In genomic region chr1:97729339-97729738, GRCm38 (mm10) we compare ENCODE assay signal across 31 mouse cellular contexts. TPM values are rescaled to one million over a fixed set of nuclear protein-coding genes. Genes with fewer than 3 reads are reported as not detected.
DNase-seq lines count a peak whose midpoint lies in the region; ATAC-seq and TF ChIP-seq lines count a peak whose summit lies in the region.
"Had no signal": no experiment of that assay in that cellular context is flagged by ENCODE, and none has a peak within 500 bp of the region (broad histone marks: within the 10 kb centered on the region; RNA-seq: fewer than 3 reads in every experiment).

No protein-coding gene starts in this region.

- DNase-seq in MEL (ENCODE audit: low read depth, low spot score): peak; percentile 75
- DNase-seq in kidney, postnatal 14 days: no peak
- DNase-seq in left cerebral cortex, adult 11 months (ENCODE audit: low spot score): no peak
- no peak for DNase-seq in yolk sac, embryonic 10.5 days (ENCODE audit: low spot score)
- no peak for DNase-seq in layer of hippocampus, postnatal 36 days
- DNase-seq: adrenal gland, adult 8-10 months; adrenal gland, postnatal 14 days; adrenal gland, postnatal 36 days; B cell, adult 2 months; cerebellum, adult 11 months; cerebellum, adult 18-20 months; cerebellum, adult 8-10 months; cerebellum, adult 9-11 months; cerebellum, postnatal 14 days; cerebellum, postnatal 36 days; embryo, embryonic 11 days had no signal

- no peak overlapping the region for H3K9ac ChIP-seq in MEL (ENCODE audit: control insufficient read depth, low read depth, low read length, poor library complexity, severe bottlenecking)
- H3K9ac ChIP-seq: embryonic facial prominence, embryonic 13.5 days; embryonic facial prominence, embryonic 15.5 days; forebrain, embryonic 12.5 days had no signal

- peak; percentile 14 for ATAC-seq in granulocyte monocyte progenitor cell, adult 5-6 weeks (replicated peaks; ENCODE audit: poor library complexity, severe bottlenecking)
- ATAC-seq in megakaryocyte-erythroid progenitor cell, adult 5-6 weeks (replicated peaks; ENCODE audit: low FRiP score, low TSS enrichment, poor library complexity, severe bottlenecking): peak; percentile 60; the same call in 1 of the 2 replicates
- ATAC-seq: activated CD4-positive, CD25-positive, alpha-beta regulatory T cell, adult 4 months; CD4-positive, CD25-positive, alpha-beta regulatory T cell, adult 4 months; forebrain, embryonic 14.5 days; forebrain, embryonic 16.5 days; Patski had no signal

- H3K36me3 ChIP-seq in MEL (ENCODE audit: control insufficient read depth in 1 of 2, insufficient read depth in 2 of 2, low read length in 2 of 2): peaks cover 15 to 60% of the 10 kb centered on the region in 2 experiments

- H3K4me3 ChIP-seq in MEL (ENCODE audit: control insufficient read depth in 1 of 2, insufficient read depth in 1 of 2, low read depth in 2 of 2, low read length in 2 of 2): no peak overlapping the region
- H3K4me3 ChIP-seq in bone marrow macrophage, adult 2 months (ENCODE audit: insufficient read depth, low read length): no peak overlapping the region
- H3K4me3 ChIP-seq: embryonic facial prominence, embryonic 13.5 days; embryonic facial prominence, embryonic 15.5 days; erythroblast, embryonic 14.5 days; forebrain, embryonic 10.5 days; forebrain, embryonic 12.5 days had no signal

- H3K27ac ChIP-seq in MEL (ENCODE audit: control insufficient read depth, low read depth, low read length): 0 out of 2 replicates have a peak overlapping the region, but pooled peaks have one; percentile 2
- peak overlapping the region; percentile 19; the same call in 1 of the 2 replicates for H3K27ac ChIP-seq in bone marrow macrophage, adult 2 months (ENCODE audit: insufficient read depth, low read depth, low read length)
- H3K27ac ChIP-seq: embryonic facial prominence, embryonic 13.5 days; embryonic facial prominence, embryonic 15.5 days; forebrain, embryonic 10.5 days; forebrain, embryonic 12.5 days had no signal

- peak; percentile 48 to 64; a peak in 3 of 4 replicates for TF ChIP-seq EP300 in MEL (IDR thresholded peaks at IDR 0.05; ENCODE audit: low read depth in 1 of 2, low read length in 2 of 2)

- H3K79me2 ChIP-seq in MEL (ENCODE audit: control insufficient read depth, insufficient read depth, low read length, poor library complexity): no peaks in the 10 kb centered on the region

- H3K27me3 ChIP-seq in MEL (ENCODE audit: control insufficient read depth in 1 of 2, insufficient read depth in 2 of 2, low read length in 2 of 2): no peaks in the 10 kb centered on the region
- H3K27me3 ChIP-seq: CH12.LX; embryonic facial prominence, embryonic 13.5 days; embryonic facial prominence, embryonic 15.5 days; forebrain, embryonic 12.5 days; Patski had no signal

- H3K9me3 ChIP-seq in MEL (replicated peaks; ENCODE audit: insufficient read depth, low read length): no peaks in the 10 kb centered on the region
- H3K9me3 ChIP-seq: embryonic facial prominence, embryonic 13.5 days; embryonic facial prominence, embryonic 15.5 days; forebrain, embryonic 10.5 days; forebrain, embryonic 12.5 days; G1E had no signal

- TF ChIP-seq CTCF in MEL (IDR thresholded peaks at IDR 0.05 in 2 of 3, conservative IDR thresholded peaks at IDR 0.05 in 1 of 3; ENCODE audit: control insufficient read depth in 1 of 3, insufficient read depth in 1 of 3, low read depth in 2 of 3, low read length in 3 of 3, poor library complexity in 1 of 3, severe bottlenecking in 1 of 3): no peak
- no peak for TF ChIP-seq CTCF in bone marrow macrophage, adult 2 months (IDR thresholded peaks at IDR 0.05; ENCODE audit: low read depth, low read length)

- no peak for TF ChIP-seq POLR2A in MEL (IDR thresholded peaks at IDR 0.05; ENCODE audit: control insufficient read depth in 1 of 2, insufficient read depth in 1 of 2, low read depth in 1 of 2, low read length in 2 of 2, poor library complexity in 1 of 2)
- TF ChIP-seq POLR2A in bone marrow macrophage, adult 2 months (IDR thresholded peaks at IDR 0.05; ENCODE audit: borderline replicate concordance, low read depth, low read length): no peak

- H3K4me1 ChIP-seq in MEL (ENCODE audit: control insufficient read depth in 1 of 2, insufficient read depth in 2 of 2, low read length in 2 of 2): peaks cover 4 to 13% of the 10 kb centered on the region in 2 experiments
- peaks cover 4% of the 10 kb centered on the region for H3K4me1 ChIP-seq in bone marrow macrophage, adult 2 months (ENCODE audit: control insufficient read depth, insufficient read depth, low read length)
- H3K4me1 ChIP-seq: embryonic facial prominence, embryonic 13.5 days; embryonic facial prominence, embryonic 15.5 days; forebrain, embryonic 10.5 days; forebrain, embryonic 12.5 days had no signal

- no peak for TF ChIP-seq RAD21 in MEL (IDR thresholded peaks at IDR 0.05; ENCODE audit: low read depth, low read length)

TF ChIP-seq in MEL, 35 proteins besides CTCF, POLR2A, EP300 and RAD21 (continues in another document):
- TF ChIP-seq MXI1 (IDR thresholded peaks at IDR 0.05; ENCODE audit: low read depth, low read length): peak; percentile 91
- no peak for TF ChIP-seq POLR2AphosphoS5 (IDR thresholded peaks at IDR 0.05; ENCODE audit: borderline replicate concordance, low read depth, low read length)
- TF ChIP-seq TAL1 (IDR thresholded peaks at IDR 0.05; ENCODE audit: low read length): no peak
- no peak for TF ChIP-seq ZNF384 (IDR thresholded peaks at IDR 0.05; ENCODE audit: low read depth, low read length)
- TF ChIP-seq MEF2A (IDR thresholded peaks at IDR 0.05; ENCODE audit: extremely low read depth, insufficient replicate concordance, low read depth, low read length, poor library complexity, severe bottlenecking): no peak
- TF ChIP-seq ZKSCAN1 (IDR thresholded peaks at IDR 0.05; ENCODE audit: low read depth, low read length): 0 out of 2 replicates have a peak, but pooled peaks have one; percentile 52
- peak; percentile 41; the same call in 1 of the 2 replicates for TF ChIP-seq TCF12 (IDR thresholded peaks at IDR 0.05; ENCODE audit: low read depth, low read length)
- no peak for TF ChIP-seq CHD2 (IDR thresholded peaks at IDR 0.05; ENCODE audit: low read length)
- TF ChIP-seq JUND (IDR thresholded peaks at IDR 0.05; ENCODE audit: low read depth, low read length): 0 out of 2 replicates have a peak, but pooled peaks have one; percentile 4
- no peak for TF ChIP-seq MYB (IDR thresholded peaks at IDR 0.05; ENCODE audit: low read depth, low read length)
- no peak for TF ChIP-seq GABPA (IDR thresholded peaks at IDR 0.05; ENCODE audit: low read depth, low read length)
- no peak for TF ChIP-seq ZC3H11A (IDR thresholded peaks at IDR 0.05; ENCODE audit: low read depth, low read length)
- TF ChIP-seq MYC (IDR thresholded peaks at IDR 0.05; ENCODE audit: low read depth, low read length): no peak
- TF ChIP-seq MAX (IDR thresholded peaks at IDR 0.05; ENCODE audit: low read length): peak; percentile 49
- TF ChIP-seq KAT2A (conservative IDR thresholded peaks at IDR 0.05; ENCODE audit: low read depth, low read length): no peak
- TF ChIP-seq RCOR1 (IDR thresholded peaks at IDR 0.05; ENCODE audit: low read depth, low read length): peak; percentile 69
- TF ChIP-seq ETS1 (IDR thresholded peaks at IDR 0.05; ENCODE audit: low read depth, low read length): peak; percentile 72
- no peak for TF ChIP-seq NELFE (IDR thresholded peaks at IDR 0.05; ENCODE audit: low read depth, low read length)
- no peak for TF ChIP-seq CHD1 (IDR thresholded peaks at IDR 0.05; ENCODE audit: low read depth, low read length)
- no peak for TF ChIP-seq USF2 (IDR thresholded peaks at IDR 0.05; ENCODE audit: borderline replicate concordance in 1 of 2, insufficient read depth in 1 of 2, low read depth in 1 of 2, low read length in 2 of 2)
- TF ChIP-seq POLR2AphosphoS2 (IDR thresholded peaks at IDR 0.05; ENCODE audit: low read length): no peak
- TF ChIP-seq ZMIZ1 (IDR thresholded peaks at IDR 0.05; ENCODE audit: low read depth, low read length): no peak
- no peak for TF ChIP-seq SMC3 (IDR thresholded peaks at IDR 0.05; ENCODE audit: low read depth, low read length)
- TF ChIP-seq USF1 (IDR thresholded peaks at IDR 0.05; ENCODE audit: low read depth, low read length): no peak
- no peak for TF ChIP-seq ELF1 (IDR thresholded peaks at IDR 0.05; ENCODE audit: low read depth, low read length)
- TF ChIP-seq SIN3A (IDR thresholded peaks at IDR 0.05; ENCODE audit: low read length): peak; percentile 64
- no peak for TF ChIP-seq UBTF (IDR thresholded peaks at IDR 0.05; ENCODE audit: borderline replicate concordance, insufficient read depth, low read depth, low read length)
- peak; percentile 81 for TF ChIP-seq GATA1 (IDR thresholded peaks at IDR 0.05; ENCODE audit: low read depth, low read length)
- no peak for TF ChIP-seq MAFK (IDR thresholded peaks at IDR 0.05; ENCODE audit: borderline replicate concordance, low read depth, low read length)

RNA-seq across cellular contexts. Expression of gene Gin1, which starts 40.6 kb away (rescaled TPM):
- total RNA-seq in MEL (2012; rRNA removed): 12.3 and 13.6 TPM in 2 replicates
- polyA plus RNA-seq in MEL (2012; ENCODE audit: insufficient read depth in 1 of 2, insufficient read length in 2 of 2, low read depth in 1 of 2, low replicate concordance in 2 of 2, missing spikeins in 1 of 2): 10 to 100 TPM in 1 of 2 experiments, not detected in 1; 20.6 TPM
- 12.7 and 19.5 TPM in 2 replicates for polyA plus RNA-seq in bone marrow macrophage, adult 2 months (2012; ENCODE audit: insufficient read depth, insufficient read length, missing spikeins)
- 11.5 and 15.3 TPM in 2 replicates for total RNA-seq in granulocyte monocyte progenitor cell, adult 5-6 weeks (2014; fragmentation: Nextera tagmentation)
- total RNA-seq in granulocyte monocyte progenitor cell, adult 5-6 weeks (2017): 16.7 and 20.9 TPM in 2 replicates
- total RNA-seq in megakaryocyte-erythroid progenitor cell, adult 5-6 weeks (2014; fragmentation: Nextera tagmentation): 24.4 and 45.6 TPM in 2 replicates
- 20.6 and 26.7 TPM in 2 replicates for total RNA-seq in megakaryocyte-erythroid progenitor cell, adult 5-6 weeks (2017)
- total RNA-seq in layer of hippocampus, postnatal 36 days (2021): 10 to 100 TPM; 10.7 to 13.6 TPM

RNA-seq across cellular contexts. Expression of gene Ppip5k2, which starts 40.9 kb away (rescaled TPM):
- total RNA-seq in MEL (2012; rRNA removed): 57.4 and 60.7 TPM in 2 replicates
- 100 to 1,000 TPM in 1 of 2 experiments, 10 to 100 TPM in 1; 47.2 to 651 TPM for polyA plus RNA-seq in MEL (2012; ENCODE audit: insufficient read depth in 1 of 2, insufficient read length in 2 of 2, low read depth in 1 of 2, low replicate concordance in 2 of 2, missing spikeins in 1 of 2)
- polyA plus RNA-seq in bone marrow macrophage, adult 2 months (2012; ENCODE audit: insufficient read depth, insufficient read length, missing spikeins): 18.7 and 21.2 TPM in 2 replicates
- total RNA-seq in granulocyte monocyte progenitor cell, adult 5-6 weeks (2014; fragmentation: Nextera tagmentation): 52.7 and 57.5 TPM in 2 replicates
- 64.8 and 82.9 TPM in 2 replicates for total RNA-seq in granulocyte monocyte progenitor cell, adult 5-6 weeks (2017)
- 46.1 and 56.8 TPM in 2 replicates for total RNA-seq in megakaryocyte-erythroid progenitor cell, adult 5-6 weeks (2014; fragmentation: Nextera tagmentation)
- total RNA-seq in megakaryocyte-erythroid progenitor cell, adult 5-6 weeks (2017): 54.8 and 61.1 TPM in 2 replicates
- total RNA-seq in layer of hippocampus, postnatal 36 days (2021): 10 to 100 TPM; 18.7 to 19.9 TPM
